Mouse (Mus musculus): ENCODE results near the gene Olfr971. TPM values are rescaled to one million over a fixed set of nuclear protein-coding genes. Genes with fewer than 3 reads are reported as not detected.
"Not testable (repeated sequence)": the region's sequence is repeated elsewhere in the genome, so short reads cannot be mapped to it uniquely, and the experiment has no call there.

Olfr971 gene
- polyA plus RNA-seq (2016; fragmentation: Nextera tagmentation; extraction: Ambion mirVana), result not detected in 2 replicates

DNA sequence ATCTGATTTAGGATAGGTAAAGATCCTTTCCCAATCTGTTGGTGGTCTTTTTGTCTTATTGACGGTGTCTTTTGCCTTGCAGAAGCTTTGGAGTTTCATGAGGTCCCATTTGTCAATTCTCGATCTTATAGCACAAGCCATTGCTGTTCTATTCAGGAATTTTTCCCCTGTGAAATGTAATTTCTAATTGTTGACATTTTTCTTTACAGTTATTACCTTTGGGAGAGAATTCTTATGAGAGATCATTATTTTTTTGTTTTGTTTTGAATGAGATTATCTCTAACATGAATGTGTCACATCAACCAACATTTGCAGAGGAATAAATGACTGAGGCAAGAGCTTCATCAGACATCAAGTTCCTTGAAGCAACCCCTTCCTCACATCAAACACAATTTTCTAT, at the start of gene Olfr971:
TSS of gene Olfr971 (plus strand) at position 301 of the 400 bp plus-strand sequence.
- not testable (repeated sequence) for H3K4me2 ChIP-seq; H3K4me3 ChIP-seq; H3K27ac ChIP-seq; ATAC-seq; H3K27me3 ChIP-seq (replicated peaks); H3K4me1 ChIP-seq; H3K9me3 ChIP-seq (replicated peaks); H3K36me3 ChIP-seq; H3K9ac ChIP-seq
- 54% methylated on average over 2 of the region's 2 CpGs for WGBS (ENCODE audit: insufficient replicate concordance)

GRCm38 (mm10) chr9:39790558-39790957, 46.1 kb upstream of the Olfr971 start, which contains the start of gene Olfr969:
TSS of gene Olfr969 (plus strand) at chr9:39790945.
- no peak within 1 kb of the TSS for H3K4me2 ChIP-seq
- no peaks in the 10 kb centered on the region for H3K9me3 ChIP-seq (replicated peaks)
- H3K9ac ChIP-seq, result no peak within 1 kb of the TSS
- no peak within 1 kb of the TSS for H3K4me3 ChIP-seq
- H3K4me1 ChIP-seq, result no peaks in the 10 kb centered on the region
- no peaks in the 10 kb centered on the region for H3K36me3 ChIP-seq
- 42% methylated on average over 2 of the region's 2 CpGs for WGBS (ENCODE audit: insufficient replicate concordance)
- ATAC-seq, result no peak
- H3K27me3 ChIP-seq (replicated peaks), result no peaks in the 10 kb centered on the region
- no peak within 1 kb of the TSS for H3K27ac ChIP-seq

DNA sequence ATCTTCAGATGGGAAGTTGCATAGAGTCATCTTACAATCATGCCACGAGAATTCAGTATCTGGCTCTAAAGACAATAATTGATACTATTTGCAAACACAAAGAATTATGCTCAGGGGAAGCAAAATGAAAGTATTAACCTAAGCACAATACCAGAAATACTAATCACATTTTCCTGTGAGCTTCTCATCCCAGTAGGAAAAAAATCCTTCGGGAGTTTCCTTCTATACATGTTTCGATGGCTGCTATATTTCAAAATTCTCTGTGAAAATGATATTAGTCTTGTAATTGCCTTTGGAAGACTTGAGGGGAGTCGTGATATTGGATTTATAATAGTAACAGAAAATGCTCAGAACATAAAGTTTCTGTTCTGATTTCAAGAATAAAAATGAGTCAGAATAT, 28.1 kb upstream of the Olfr971 start, which contains the start of gene Olfr970:
TSS of gene Olfr970 (plus strand) at position 301 of the 400 bp plus-strand sequence.
- Histone ChIP-seq H3K4me1 (no peaks in the 10 kb centered on the region), H3K36me3 (no peaks in the 10 kb centered on the region), H3K9ac (no peak within 1 kb of the TSS), H3K9me3 (replicated peaks) (no peaks in the 10 kb centered on the region), H3K27ac (no peak within 1 kb of the TSS), H3K27me3 (replicated peaks) (no peaks in the 10 kb centered on the region), H3K4me3 (no peak within 1 kb of the TSS), H3K4me2 (no peak within 1 kb of the TSS)
- WGBS (ENCODE audit: insufficient replicate concordance), result 53% methylated on average over 4 of the region's 4 CpGs
- ATAC-seq, result no peak

- Histone ChIP-seq H3K9me3 (replicated peaks) (no peaks in the 10 kb centered on the region), H3K9ac (no peak within 1 kb of the TSS), H3K4me3 (no peak within 1 kb of the TSS), H3K4me1 (no peaks in the 10 kb centered on the region), H3K27ac (no peak within 1 kb of the TSS), H3K36me3 (no peaks in the 10 kb centered on the region), H3K4me2 (no peak within 1 kb of the TSS), H3K27me3 (replicated peaks) (no peaks in the 10 kb centered on the region)
- no peak for ATAC-seq
- WGBS (ENCODE audit: insufficient replicate concordance), result 43% methylated on average over 2 of the region's 2 CpGs
Observed at GRCm38 (mm10) chr9:39866122-39866521, 29.4 kb downstream of the Olfr971 start, which contains the start of gene Olfr972. TSS of gene Olfr972 (plus strand) at chr9:39866422.

GRCm38 (mm10) chr9:39871986-39872385, 35.3 kb downstream of the Olfr971 start:
- not testable (repeated sequence) for H3K4me2 ChIP-seq; ATAC-seq; H3K9ac ChIP-seq; H3K27me3 ChIP-seq (replicated peaks); H3K27ac ChIP-seq; H3K4me3 ChIP-seq; H3K36me3 ChIP-seq; H3K4me1 ChIP-seq; H3K9me3 ChIP-seq (replicated peaks)
- 60% methylated on average over 1 of the region's 1 CpGs for WGBS (ENCODE audit: insufficient replicate concordance)

DNA sequence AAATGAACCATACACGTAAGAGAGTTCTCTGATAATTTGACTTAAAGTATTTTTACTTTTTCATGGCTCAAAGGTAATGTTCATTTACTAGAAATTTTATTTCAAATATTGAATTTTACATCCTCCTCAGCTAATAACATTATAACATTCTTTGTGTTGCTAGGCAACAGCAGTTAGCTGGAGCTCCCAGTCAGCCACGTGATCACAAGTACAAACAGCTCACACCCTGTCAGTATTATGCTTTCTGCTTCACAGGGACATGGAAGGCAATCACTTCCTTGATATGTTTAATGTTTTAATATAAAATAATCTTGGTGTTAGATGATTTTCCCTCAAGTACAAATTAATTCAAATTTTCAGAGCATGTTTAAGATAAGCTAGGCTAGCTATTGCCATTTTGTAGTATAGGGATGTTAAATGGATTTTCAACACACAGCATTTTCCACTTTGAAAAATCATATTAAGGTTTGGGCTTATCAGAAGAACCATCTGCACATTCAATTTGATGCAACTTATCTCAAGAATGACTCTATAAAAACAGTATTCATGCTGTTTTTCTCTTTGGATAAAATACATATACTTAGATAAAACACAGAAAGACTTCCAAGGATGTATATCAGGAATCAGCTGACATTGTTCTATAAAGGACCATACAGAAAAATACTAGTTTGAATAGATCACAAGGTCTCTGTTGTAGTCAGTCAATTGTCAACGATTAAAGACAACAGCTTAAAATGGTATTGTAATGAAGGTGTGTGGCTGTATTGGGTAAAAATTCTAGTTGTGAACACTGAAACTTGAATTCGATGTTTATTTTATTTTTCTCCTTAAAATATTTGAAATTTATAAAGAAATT, 41.1 kb downstream of the Olfr971 start:
- H3K4me1 ChIP-seq, result not testable (repeated sequence)

More for the DNA sequence above, 41.1 kb downstream of the Olfr971 start:
- not testable (repeated sequence) for H3K4me2 ChIP-seq; H3K27ac ChIP-seq; H3K9me3 ChIP-seq (replicated peaks); H3K4me3 ChIP-seq; H3K36me3 ChIP-seq; ATAC-seq; H3K27me3 ChIP-seq (replicated peaks); H3K9ac ChIP-seq
- WGBS (ENCODE audit: insufficient replicate concordance), result no CpG with 5 or more reads among the region's 4 CpGs

Other genes with a start within 250 kb of the Olfr971 start
- 4.7 and 5.9 TPM in 2 replicates for gene AW551984, start 232.5 kb upstream of the Olfr971 start, polyA plus RNA-seq (2016; fragmentation: Nextera tagmentation; extraction: Ambion mirVana)
- not detected in 2 replicates for gene Olfr148, start 226.2 kb upstream of the Olfr971 start, polyA plus RNA-seq (2016; fragmentation: Nextera tagmentation; extraction: Ambion mirVana)
- gene Olfr960, start 215.5 kb upstream of the Olfr971 start, polyA plus RNA-seq (2016; fragmentation: Nextera tagmentation; extraction: Ambion mirVana), result not detected in 2 replicates
- not detected in 2 replicates for gene Olfr961, start 191.8 kb upstream of the Olfr971 start, polyA plus RNA-seq (2016; fragmentation: Nextera tagmentation; extraction: Ambion mirVana)
- not detected in 2 replicates for gene Olfr963, start 169.7 kb upstream of the Olfr971 start, polyA plus RNA-seq (2016; fragmentation: Nextera tagmentation; extraction: Ambion mirVana)
- not detected in 2 replicates for gene Olfr149, start 129.8 kb upstream of the Olfr971 start, polyA plus RNA-seq (2016; fragmentation: Nextera tagmentation; extraction: Ambion mirVana)
- not detected in 2 replicates for gene Olfr965, start 125.5 kb upstream of the Olfr971 start, polyA plus RNA-seq (2016; fragmentation: Nextera tagmentation; extraction: Ambion mirVana)
- gene Olfr150, start 105.9 kb upstream of the Olfr971 start, polyA plus RNA-seq (2016; fragmentation: Nextera tagmentation; extraction: Ambion mirVana), result not detected in 2 replicates
- gene Olfr967, start 90.6 kb upstream of the Olfr971 start, polyA plus RNA-seq (2016; fragmentation: Nextera tagmentation; extraction: Ambion mirVana), result not detected in 2 replicates
- gene Olfr968, start 53.6 kb upstream of the Olfr971 start, polyA plus RNA-seq (2016; fragmentation: Nextera tagmentation; extraction: Ambion mirVana), result not detected in 2 replicates
- not detected in 2 replicates for gene Olfr969, start 45.9 kb upstream of the Olfr971 start, polyA plus RNA-seq (2016; fragmentation: Nextera tagmentation; extraction: Ambion mirVana)
- not detected in 2 replicates for gene Olfr970, start 28.0 kb upstream of the Olfr971 start, polyA plus RNA-seq (2016; fragmentation: Nextera tagmentation; extraction: Ambion mirVana)
- gene Olfr972, start 29.5 kb downstream of the Olfr971 start, polyA plus RNA-seq (2016; fragmentation: Nextera tagmentation; extraction: Ambion mirVana), result not detected in 2 replicates
- gene Olfr229, start 70.5 kb downstream of the Olfr971 start, polyA plus RNA-seq (2016; fragmentation: Nextera tagmentation; extraction: Ambion mirVana), result not detected in 2 replicates
- gene Olfr974, start 100.6 kb downstream of the Olfr971 start, polyA plus RNA-seq (2016; fragmentation: Nextera tagmentation; extraction: Ambion mirVana), result not detected in 2 replicates
- not detected in 2 replicates for gene Olfr975, start 115.2 kb downstream of the Olfr971 start, polyA plus RNA-seq (2016; fragmentation: Nextera tagmentation; extraction: Ambion mirVana)
- not detected in 2 replicates for gene Olfr976, start 124.3 kb downstream of the Olfr971 start, polyA plus RNA-seq (2016; fragmentation: Nextera tagmentation; extraction: Ambion mirVana)
- gene Olfr978, start 155.2 kb downstream of the Olfr971 start, polyA plus RNA-seq (2016; fragmentation: Nextera tagmentation; extraction: Ambion mirVana), result not detected in 2 replicates
- gene Olfr979, start 166.6 kb downstream of the Olfr971 start, polyA plus RNA-seq (2016; fragmentation: Nextera tagmentation; extraction: Ambion mirVana), result not detected in 2 replicates
- not detected in 2 replicates for gene Olfr980, start 172.7 kb downstream of the Olfr971 start, polyA plus RNA-seq (2016; fragmentation: Nextera tagmentation; extraction: Ambion mirVana)
- not detected in 2 replicates for gene Olfr981, start 184.6 kb downstream of the Olfr971 start, polyA plus RNA-seq (2016; fragmentation: Nextera tagmentation; extraction: Ambion mirVana)
- not detected in 2 replicates for gene Olfr982, start 237.0 kb downstream of the Olfr971 start, polyA plus RNA-seq (2016; fragmentation: Nextera tagmentation; extraction: Ambion mirVana)

Measured in liver, embryonic 12.5 days (tissue).